Mouse (Mus musculus): Measurements from ENCODE around the gene Tiam1. TPM values are rescaled to one million over a fixed set of nuclear protein-coding genes. Genes with fewer than 3 reads are reported as not detected.
A peak's percentile ranks its signal among the peaks of the same experiment; 100 is the strongest.

Gene Tiam1
- total and polyA plus RNA-seq, 2 experiments = 0.27 to 0.65 TPM

- Histone ChIP-seq H3K79me2 (ENCODE audit: control insufficient read depth, insufficient read depth, low read length) (no peaks in the 10 kb centered on the region), H3K27me3 (ENCODE audit: control insufficient read depth, insufficient read depth, low read length) (no peaks in the 10 kb centered on the region), H3K27ac (replicated peaks; ENCODE audit: insufficient read depth, low read depth, low read length) (no peak overlapping the region), H3K4me1 (ENCODE audit: control insufficient read depth, insufficient read depth, low read length) (no peaks in the 10 kb centered on the region), H3K36me3 (ENCODE audit: control insufficient read depth, insufficient read depth, low read length) (no peaks in the 10 kb centered on the region), H3K9ac (ENCODE audit: low read depth, low read length) (no peak overlapping the region), H3K4me3 (ENCODE audit: insufficient read depth, low read depth, low read length) (no peak overlapping the region)
- DNase-seq (ENCODE audit: extremely low read depth, low read depth, low spot score) = no peak
- TF ChIP-seq POLR2A (IDR thresholded peaks at IDR 0.05; ENCODE audit: extremely low read depth, insufficient read depth, low read length) (no peak), CTCF (IDR thresholded peaks at IDR 0.05; ENCODE audit: low read depth, low read length) (no peak)
- 80% methylated on average over 17 of the region's 17 CpGs for WGBS
Observed at GRCm38 (mm10) chr16:89827496-89828125, 316.0 kb downstream of the Tiam1 start.

GRCm38 (mm10) chr16:89825875-89826274 lies 317.7 kb downstream of the Tiam1 start:
- no peak for DNase-seq (ENCODE audit: extremely low read depth, low read depth, low spot score)
- no peak overlapping the region for H3K9ac ChIP-seq (ENCODE audit: low read depth, low read length)
- no peak overlapping the region for H3K27ac ChIP-seq (replicated peaks; ENCODE audit: insufficient read depth, low read depth, low read length)
- H3K79me2 ChIP-seq (ENCODE audit: control insufficient read depth, insufficient read depth, low read length) = no peaks in the 10 kb centered on the region
- TF ChIP-seq CTCF (IDR thresholded peaks at IDR 0.05; ENCODE audit: low read depth, low read length) (no peak), POLR2A (IDR thresholded peaks at IDR 0.05; ENCODE audit: extremely low read depth, insufficient read depth, low read length) (no peak)
- no peak overlapping the region for H3K4me3 ChIP-seq (ENCODE audit: insufficient read depth, low read depth, low read length)
- H3K27me3 ChIP-seq (ENCODE audit: control insufficient read depth, insufficient read depth, low read length) = no peaks in the 10 kb centered on the region
- WGBS = 53% methylated on average over 12 of the region's 12 CpGs
- H3K36me3 ChIP-seq (ENCODE audit: control insufficient read depth, insufficient read depth, low read length) = no peaks in the 10 kb centered on the region
- no peaks in the 10 kb centered on the region for H3K4me1 ChIP-seq (ENCODE audit: control insufficient read depth, insufficient read depth, low read length)

- WGBS = 86% methylated on average over 6 of the region's 6 CpGs
- DNase-seq (ENCODE audit: extremely low read depth, low read depth, low spot score) = no peak
- TF ChIP-seq POLR2A (IDR thresholded peaks at IDR 0.05; ENCODE audit: extremely low read depth, insufficient read depth, low read length) = no peak
- no peak for TF ChIP-seq CTCF (IDR thresholded peaks at IDR 0.05; ENCODE audit: low read depth, low read length)
Observed at GRCm38 (mm10) chr16:89822882-89823281, 320.7 kb downstream of the Tiam1 start.

GRCm38 (mm10) chr16:89818661-89819060 lies 324.9 kb downstream of the Tiam1 start:
- Histone ChIP-seq H3K9ac (ENCODE audit: low read depth, low read length) (no peak overlapping the region), H3K4me1 (ENCODE audit: control insufficient read depth, insufficient read depth, low read length) (no peaks in the 10 kb centered on the region), H3K79me2 (ENCODE audit: control insufficient read depth, insufficient read depth, low read length) (no peaks in the 10 kb centered on the region), H3K4me3 (ENCODE audit: insufficient read depth, low read depth, low read length) (no peak overlapping the region), H3K36me3 (ENCODE audit: control insufficient read depth, insufficient read depth, low read length) (no peaks in the 10 kb centered on the region), H3K27me3 (ENCODE audit: control insufficient read depth, insufficient read depth, low read length) (peaks cover 2% of the 10 kb centered on the region; the same call in 1 of the 2 replicates), H3K27ac (replicated peaks; ENCODE audit: insufficient read depth, low read depth, low read length) (no peak overlapping the region)
- WGBS = 57% methylated on average over 4 of the region's 4 CpGs
- no peak for DNase-seq (ENCODE audit: extremely low read depth, low read depth, low spot score)
- TF ChIP-seq POLR2A (IDR thresholded peaks at IDR 0.05; ENCODE audit: extremely low read depth, insufficient read depth, low read length) (no peak), CTCF (IDR thresholded peaks at IDR 0.05; ENCODE audit: low read depth, low read length) (no peak)

More at GRCm38 (mm10) chr16:89822882-89823281, 320.7 kb downstream of the Tiam1 start:
- H3K4me1 ChIP-seq (ENCODE audit: control insufficient read depth, insufficient read depth, low read length) = no peaks in the 10 kb centered on the region
- H3K79me2 ChIP-seq (ENCODE audit: control insufficient read depth, insufficient read depth, low read length) = no peaks in the 10 kb centered on the region
- H3K27ac ChIP-seq (replicated peaks; ENCODE audit: insufficient read depth, low read depth, low read length) = no peak overlapping the region
- no peak overlapping the region for H3K9ac ChIP-seq (ENCODE audit: low read depth, low read length)
- no peaks in the 10 kb centered on the region for H3K27me3 ChIP-seq (ENCODE audit: control insufficient read depth, insufficient read depth, low read length)
- no peaks in the 10 kb centered on the region for H3K36me3 ChIP-seq (ENCODE audit: control insufficient read depth, insufficient read depth, low read length)
- H3K4me3 ChIP-seq (ENCODE audit: insufficient read depth, low read depth, low read length) = no peak overlapping the region

GRCm38 (mm10) chr16:89817861-89818630 lies 325.5 kb downstream of the Tiam1 start:
- Histone ChIP-seq H3K27ac (replicated peaks; ENCODE audit: insufficient read depth, low read depth, low read length) (peak overlapping the region; percentile 25; the same call in 1 of the 2 replicates), H3K36me3 (ENCODE audit: control insufficient read depth, insufficient read depth, low read length) (no peaks in the 10 kb centered on the region), H3K27me3 (ENCODE audit: control insufficient read depth, insufficient read depth, low read length) (peaks cover 2% of the 10 kb centered on the region; the same call in 1 of the 2 replicates), H3K4me3 (ENCODE audit: insufficient read depth, low read depth, low read length) (peak overlapping the region; percentile 59), H3K4me1 (ENCODE audit: control insufficient read depth, insufficient read depth, low read length) (no peaks in the 10 kb centered on the region), H3K79me2 (ENCODE audit: control insufficient read depth, insufficient read depth, low read length) (no peaks in the 10 kb centered on the region), H3K9ac (ENCODE audit: low read depth, low read length) (peak overlapping the region; percentile 40)
- no peak for TF ChIP-seq POLR2A (IDR thresholded peaks at IDR 0.05; ENCODE audit: extremely low read depth, insufficient read depth, low read length)
- TF ChIP-seq CTCF (IDR thresholded peaks at IDR 0.05; ENCODE audit: low read depth, low read length) = no peak
- no peak for DNase-seq (ENCODE audit: extremely low read depth, low read depth, low spot score)
- 12% methylated on average over 38 of the region's 38 CpGs for WGBS
